Mouse (Mus musculus): ENCODE results near the gene Bahcc1.

DNA sequence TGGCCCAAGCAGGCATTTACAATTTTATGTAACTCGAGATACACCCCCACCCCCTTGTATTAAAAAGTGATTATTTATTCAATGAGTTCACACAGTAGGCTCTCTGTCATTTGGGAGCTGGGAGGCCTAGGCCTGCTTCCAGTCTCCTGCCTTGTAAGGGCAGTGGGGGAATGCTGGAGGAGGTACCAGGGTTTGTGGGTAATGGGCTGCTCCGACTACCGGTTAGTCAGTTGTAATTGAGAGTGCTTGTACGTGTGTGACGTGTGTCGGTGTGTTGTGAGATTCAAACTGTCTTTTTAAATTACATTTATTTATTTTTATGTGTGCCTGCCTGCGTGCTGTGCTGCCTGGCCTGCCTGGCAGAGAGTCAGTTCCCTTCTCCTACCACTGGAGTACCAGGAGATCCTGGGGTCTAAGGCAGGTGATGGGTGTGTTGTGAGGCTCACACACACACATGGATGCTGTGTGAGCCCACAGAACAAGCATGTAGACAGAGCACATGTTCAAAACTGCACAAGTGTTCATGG lies 3.8 kb upstream of the Bahcc1 start:
- TF ChIP-seq CTCF (conservative IDR thresholded peaks at IDR 0.05; ENCODE audit: insufficient read depth, insufficient read length, low read depth, low read length) (no peak), POLR2A (IDR thresholded peaks at IDR 0.05; ENCODE audit: low read depth, low read length) (no peak)

Data from kidney, adult 2 months (tissue).